Mouse (Mus musculus): ENCODE results near the gene Olfr957.

DNA sequence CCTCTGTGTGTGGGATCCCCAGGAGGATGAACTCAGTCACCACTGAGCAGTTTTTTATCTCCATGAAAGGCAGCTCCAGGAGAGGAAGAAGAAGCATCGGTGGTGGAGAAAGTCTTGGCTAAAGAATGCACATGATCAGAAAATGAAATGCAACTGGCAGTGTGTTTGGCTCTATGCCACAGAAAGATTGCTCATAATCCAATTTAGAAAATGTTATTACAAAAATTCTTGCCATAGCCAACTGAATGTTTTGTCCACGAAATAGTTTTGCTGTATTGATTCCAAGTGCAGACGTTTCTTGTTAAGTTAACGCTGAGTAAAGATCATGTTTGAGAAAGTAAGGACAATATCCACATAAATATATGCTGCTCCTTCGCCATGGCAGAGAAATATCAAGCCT, 35.2 kb upstream of the Olfr957 start:
- TF ChIP-seq CTCF (IDR thresholded peaks at IDR 0.05; ENCODE audit: control insufficient read depth, insufficient read depth, insufficient read length): no peak
- no peak for TF ChIP-seq CEBPB (IDR thresholded peaks at IDR 0.05; ENCODE audit: low read depth)
- no peak for TF ChIP-seq USF1 (IDR thresholded peaks at IDR 0.05; ENCODE audit: low read depth)

All from C2C12 (cell line).